Mouse (Mus musculus): ENCODE results near the gene Ccdc126.
A peak's percentile ranks its signal among the peaks of the same experiment; 100 is the strongest.

Ccdc126 gene

GRCm38 (mm10) chr6:49343737-49344469, 24.8 kb downstream of the Ccdc126 start:
- no peak for DNase-seq (ENCODE audit: low read depth, low spot score)

DNA sequence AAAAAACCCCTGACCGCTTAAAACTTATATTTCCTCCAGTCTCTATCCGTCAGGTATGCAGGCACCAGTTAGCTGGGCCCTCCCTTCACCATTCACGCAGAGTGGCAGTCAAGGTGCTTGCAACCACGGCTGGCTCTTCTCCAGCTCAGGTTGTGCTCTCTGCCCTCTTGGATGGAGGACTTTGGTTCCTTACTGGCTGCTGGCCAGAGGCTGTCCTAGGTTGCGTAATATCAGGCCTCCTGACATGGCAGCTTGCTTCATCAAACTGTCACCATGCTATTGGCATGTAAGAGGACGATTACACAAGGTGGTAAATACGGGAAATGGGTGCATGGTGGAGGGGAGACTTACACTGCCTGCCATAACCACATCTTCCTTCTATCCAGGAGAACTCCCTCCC, 30.8 kb downstream of the Ccdc126 start:
- DNase-seq (ENCODE audit: low read depth, low spot score), result no peak

DNA sequence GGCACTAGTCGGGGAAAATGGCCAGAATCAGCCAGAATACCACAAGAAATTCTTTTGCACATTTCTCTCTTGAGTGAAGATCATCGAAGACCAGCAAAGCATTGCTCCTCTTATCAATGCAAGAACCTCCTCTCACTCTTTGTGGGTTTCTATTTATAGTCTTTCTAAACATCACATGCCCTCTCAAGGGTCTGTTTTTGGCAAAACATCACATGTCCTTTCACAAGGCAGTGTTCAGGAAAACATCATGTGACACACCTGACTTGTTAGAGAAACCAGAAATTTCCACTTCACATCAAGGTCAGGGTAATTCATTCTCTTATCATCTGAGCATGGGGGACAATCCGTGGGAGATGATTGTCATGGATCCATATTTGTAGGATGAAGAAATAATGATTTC, 35.5 kb downstream of the Ccdc126 start:
- DNase-seq (ENCODE audit: low read depth, low spot score), result no peak

DNA sequence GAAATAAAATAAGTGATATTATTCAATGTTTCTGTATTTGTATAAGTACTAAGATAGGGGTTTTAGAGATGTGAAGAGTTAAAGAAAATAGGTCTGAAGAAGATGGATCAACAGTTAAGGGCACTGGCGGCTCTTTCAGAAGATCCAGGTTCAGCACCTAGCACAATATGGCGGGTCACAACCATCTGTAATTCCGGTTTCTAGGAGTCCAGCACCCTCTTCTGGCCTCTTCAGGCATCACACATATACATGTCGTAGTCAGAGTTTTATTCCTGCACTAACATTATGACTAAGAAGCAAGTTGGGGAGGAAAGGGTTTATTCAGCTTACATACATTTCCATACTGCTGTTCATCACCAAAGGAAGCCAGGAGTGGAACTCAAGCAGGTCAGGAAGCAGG, 36.1 kb downstream of the Ccdc126 start:
- no peak for DNase-seq (ENCODE audit: low read depth, low spot score)

GRCm38 (mm10) chr6:49360420-49360819, 41.3 kb downstream of the Ccdc126 start:
- DNase-seq (ENCODE audit: low read depth, low spot score), result no peak

DNA sequence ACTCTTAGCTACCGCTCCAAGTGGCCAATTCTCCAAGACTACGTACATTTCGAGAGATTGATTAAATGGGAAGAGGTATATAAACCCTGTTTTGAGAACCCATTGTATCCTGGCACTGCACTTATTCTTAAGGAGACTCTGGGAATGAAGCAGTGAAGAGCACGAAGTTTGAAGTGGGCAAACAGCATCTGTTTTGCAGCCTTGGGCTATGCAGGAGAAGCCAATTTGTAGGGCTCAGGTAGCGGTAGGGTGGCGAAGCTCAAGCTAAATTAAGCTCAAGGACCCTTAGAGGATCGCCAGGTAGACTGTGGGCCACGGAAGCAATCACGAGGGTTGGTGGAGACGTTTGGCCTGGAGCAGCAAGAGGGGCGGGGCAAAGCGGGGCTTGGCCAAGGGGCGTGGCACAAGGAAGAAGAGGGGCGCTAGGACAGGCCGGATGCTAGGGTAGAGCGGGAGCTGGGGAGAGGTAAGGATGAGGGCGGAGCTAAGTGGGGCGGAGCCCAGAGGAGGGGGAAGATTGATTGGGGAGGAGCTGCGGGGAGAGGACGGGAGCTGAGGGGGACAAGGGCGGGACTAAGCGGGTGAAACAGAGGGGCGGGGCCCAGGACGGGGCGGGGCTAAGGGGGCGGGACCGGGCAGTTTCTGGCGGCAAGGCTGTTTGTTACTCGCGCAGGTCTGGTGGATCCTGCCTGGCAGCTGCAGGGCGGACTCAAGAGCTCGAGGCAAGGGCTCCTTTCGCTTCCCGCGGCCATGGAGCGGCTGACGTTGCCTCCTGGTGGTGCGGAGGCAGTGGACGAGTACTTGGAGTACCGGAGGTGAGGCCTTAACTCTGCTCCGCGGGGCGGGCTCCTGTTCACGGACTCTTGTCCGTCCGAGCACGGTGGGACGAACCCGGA, 48.3 kb downstream of the Ccdc126 start, which contains the start of gene Fam221a:
Fam221a (plus strand) TSS at position 581 of the 896 bp plus-strand sequence.
- DNase-seq (ENCODE audit: low read depth, low spot score), result peak; percentile 95

- DNase-seq (ENCODE audit: low read depth, low spot score), result peak; percentile 22
Observed at GRCm38 (mm10) chr6:49368212-49368611, 49.1 kb downstream of the Ccdc126 start.

- DNase-seq (ENCODE audit: low read depth, low spot score), result no peak
Observed at GRCm38 (mm10) chr6:49372705-49373104, 53.6 kb downstream of the Ccdc126 start.

DNA sequence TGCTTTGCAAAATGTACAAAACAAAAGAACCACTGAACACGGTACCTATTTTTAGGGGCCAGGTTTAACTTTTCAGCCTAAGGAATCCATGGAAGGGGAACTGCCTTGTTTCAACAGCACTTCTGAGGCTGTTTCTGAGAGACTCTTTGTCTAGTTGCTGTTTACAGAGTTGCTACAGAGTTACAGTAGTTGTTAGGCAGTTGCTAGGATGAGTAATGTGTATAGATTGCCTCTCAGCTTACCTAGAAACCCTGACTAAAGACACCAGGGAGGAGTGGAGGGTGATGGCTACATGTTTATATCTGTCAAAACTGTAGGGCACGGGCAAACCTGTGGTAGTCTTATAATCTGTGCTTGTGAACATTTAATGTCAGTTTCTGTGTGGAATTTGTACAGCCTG, 54.9 kb downstream of the Ccdc126 start:
- no peak for DNase-seq (ENCODE audit: low read depth, low spot score)

GRCm38 (mm10) chr6:49378328-49378727, 59.3 kb downstream of the Ccdc126 start:
- DNase-seq (ENCODE audit: low read depth, low spot score), result no peak

Measured in mesoderm, embryonic 11.5 days (tissue).